Mouse (Mus musculus) heart, postnatal 0 days (tissue): ENCODE results near the gene Btbd35f21. TPM values are rescaled to one million over a fixed set of nuclear protein-coding genes. Genes with fewer than 3 reads are reported as not detected.
"Not testable (repeated sequence)": the region's sequence is repeated elsewhere in the genome, so short reads cannot be mapped to it uniquely, and the experiment has no call there.

ENCODE experiments used
- ATAC-seq: fragments of 200-750 bp; cut with Nextera tagmentation; 2 replicates; pipeline ENCODE4 v1.8.0; 2017; ENCODE audit warnings: low read depth, moderate number of reproducible peaks, moderate library complexity; ENCODE audit not compliant: insufficient read depth
- DNase-seq: peaks from one replicate; pipeline ENCODE4 v3.0.0-alpha.2; 2016; ENCODE audit warnings: low spot score
- H3K27ac ChIP-seq: fragments of 300-500 bp; sonication (generic); 2 replicates; pipeline ENCODE4 v1.5.1; 2014; ENCODE audit warnings: low read depth, mild to moderate bottlenecking
- H3K27me3 ChIP-seq: fragments of 300-500 bp; sonication (generic); 2 replicates; pipeline ENCODE4 v1.6.1; 2014; ENCODE audit warnings: low read length, mixed read lengths; ENCODE audit not compliant: control insufficient read depth, insufficient read depth
- H3K36me3 ChIP-seq: fragments of 300-500 bp; sonication (generic); replicated peaks from 2 replicates; pipeline ENCODE4 v1.6.1; 2014; ENCODE audit warnings: low read length, mixed read lengths; ENCODE audit not compliant: control insufficient read depth, insufficient read depth
- H3K4me1 ChIP-seq: fragments of 300-500 bp; sonication (generic); 2 replicates; pipeline ENCODE4 v1.6.1; 2014; ENCODE audit warnings: antibody characterized with exemption; ENCODE audit not compliant: control insufficient read depth, insufficient read depth
- H3K4me2 ChIP-seq: fragments of 300-500 bp; sonication (generic); 2 replicates; pipeline ENCODE4 v1.6.1; 2014; ENCODE audit warnings: low read depth, mild to moderate bottlenecking, low read length, moderate library complexity
- H3K4me3 ChIP-seq: fragments of 300-500 bp; sonication (generic); 2 replicates; pipeline ENCODE4 v1.5.1; 2014; ENCODE audit warnings: low read depth, low read length
- H3K9ac ChIP-seq: fragments of 300-500 bp; sonication (generic); replicated peaks from 2 replicates; pipeline ENCODE4 v1.6.1; 2014; ENCODE audit warnings: low read depth, low read length, mixed read lengths
- H3K9me3 ChIP-seq: fragments of 300-500 bp; sonication (generic); replicated peaks from 2 replicates; pipeline ENCODE4 v1.6.1; 2016; ENCODE audit warnings: low read length; ENCODE audit not compliant: control insufficient read depth
- WGBS: fragments of 180-500 bp; shearing (Covaris S2); extraction: QIAGEN DNeasy Blood & Tissue Kit; methylation state at CpG from one replicate; pipeline ENCODE4 v1.1.7; 2014; 5-methylcytosine and 5-hydroxymethylcytosine counted together
- polyA plus RNA-seq: library from polyadenylated mRNA; unstranded; fragments of >200 nt; fragmentation: Nextera tagmentation; extraction: Ambion mirVana; gene quantifications from 2 replicates; pipeline ENCODE4 v1.2.1, GENCODE M21; 2015
- total RNA-seq: library from RNA; depleted of rRNA; stranded (reverse); fragments of >200 nt; gene quantifications from 2 replicates; pipeline ENCODE4 v1.2.3, GENCODE M21; 2014; ENCODE audit warnings: low replicate concordance; rRNA removed

Gene Btbd35f21
- total RNA-seq (not detected in 2 replicates), polyA plus RNA-seq (not detected in 2 replicates)

GRCm38 (mm10) chrX:32725809-32726208 lies at the start of gene Btbd35f21:
Gene Btbd35f21, plus strand, starts transcription at chrX:32726109.
- H3K36me3 ChIP-seq, H3K9me3 ChIP-seq, DNase-seq, H3K9ac ChIP-seq, H3K4me2 ChIP-seq, H3K27me3 ChIP-seq, ATAC-seq, H3K4me3 ChIP-seq, H3K27ac ChIP-seq, H3K4me1 ChIP-seq: not testable (repeated sequence)
- WGBS = no CpG with 5 or more reads among the region's 2 CpGs

Other genes starting within 250 kb of the Btbd35f21 start
- not detected in 2 replicates for gene Btbd35f1, start 166.1 kb upstream of the Btbd35f21 start, total RNA-seq
- gene Btbd35f1, start 166.1 kb upstream of the Btbd35f21 start, polyA plus RNA-seq = not detected in 2 replicates
- gene Gm5926, start 75.4 kb upstream of the Btbd35f21 start, total RNA-seq = not detected in 2 replicates
- gene Gm5926, start 75.4 kb upstream of the Btbd35f21 start, polyA plus RNA-seq = not detected in 2 replicates
- not detected in 2 replicates for gene Btbd35f30, start 168.5 kb downstream of the Btbd35f21 start, total RNA-seq
- gene Btbd35f30, start 168.5 kb downstream of the Btbd35f21 start, polyA plus RNA-seq = not detected in 2 replicates
- not detected in 2 replicates for gene Gm21789, start 215.7 kb downstream of the Btbd35f21 start, total RNA-seq
- gene Gm21789, start 215.7 kb downstream of the Btbd35f21 start, polyA plus RNA-seq = not detected in 2 replicates
- gene Btbd35f5, start 247.8 kb downstream of the Btbd35f21 start, total RNA-seq = not detected in 2 replicates
- gene Btbd35f5, start 247.8 kb downstream of the Btbd35f21 start, polyA plus RNA-seq = not detected in 2 replicates